Mouse (Mus musculus): ENCODE measurements around the gene Nadk. TPM values are rescaled to one million over a fixed set of nuclear protein-coding genes. Genes with fewer than 3 reads are reported as not detected.

The Nadk gene
- 80.8 and 92.1 TPM in 2 replicates for polyA plus RNA-seq (2012; rRNA removed)

GRCm38 (mm10) chr4:155561661-155562442, at the start of gene Nadk:
Gene Nadk (plus strand): TSS chr4:155562378.

GRCm38 (mm10) chr4:155601091-155601996, 39.2 kb downstream of the Nadk start, which contains the start of gene Slc35e2:
Gene Slc35e2 (plus strand): TSS chr4:155601416.

GRCm38 (mm10) chr4:155624338-155625291, 62.4 kb downstream of the Nadk start, which contains the start of gene Cdk11b:
Gene Cdk11b (plus strand): TSS chr4:155624854.

Other genes with a start within 250 kb of the Nadk start
- gene Prkcz, start 201.0 kb upstream of the Nadk start, polyA plus RNA-seq (2012; rRNA removed) = 58.1 and 62.0 TPM in 2 replicates
- 0.39 and 0.74 TPM in 2 replicates for gene Gabrd, start 164.3 kb upstream of the Nadk start, polyA plus RNA-seq (2012; rRNA removed)
- 5.6 and 6.5 TPM in 2 replicates for gene Cfap74, start 153.2 kb upstream of the Nadk start, polyA plus RNA-seq (2012; rRNA removed)
- gene Tmem52, start 93.3 kb upstream of the Nadk start, polyA plus RNA-seq (2012; rRNA removed) = 0.23 and 0.36 TPM in 2 replicates
- 708 and 773 TPM in 2 replicates for gene Gnb1, start 71.0 kb upstream of the Nadk start, polyA plus RNA-seq (2012; rRNA removed)
- 15.5 and 15.9 TPM in 2 replicates for gene Slc35e2, start 39.0 kb downstream of the Nadk start, polyA plus RNA-seq (2012; rRNA removed)
- gene Cdk11b, start 62.5 kb downstream of the Nadk start, polyA plus RNA-seq (2012; rRNA removed) = 56.1 and 63.3 TPM in 2 replicates
- not detected in 2 replicates for gene Gm10563, start 83.0 kb downstream of the Nadk start, polyA plus RNA-seq (2012; rRNA removed)
- 9.1 and 13.0 TPM in 2 replicates for gene Mmp23, start 91.0 kb downstream of the Nadk start, polyA plus RNA-seq (2012; rRNA removed)
- 91.5 and 97.1 TPM in 2 replicates for gene Mib2, start 106.8 kb downstream of the Nadk start, polyA plus RNA-seq (2012; rRNA removed)
- gene Fndc10, start 132.0 kb downstream of the Nadk start, polyA plus RNA-seq (2012; rRNA removed) = 22.4 and 26.6 TPM in 2 replicates
- gene Ssu72, start 142.4 kb downstream of the Nadk start, polyA plus RNA-seq (2012; rRNA removed) = 122 and 133 TPM in 2 replicates
- 26.3 and 28.4 TPM in 2 replicates for gene Tmem240, start 172.4 kb downstream of the Nadk start, polyA plus RNA-seq (2012; rRNA removed)
- gene Atad3a, start 198.7 kb downstream of the Nadk start, polyA plus RNA-seq (2012; rRNA removed) = 107 TPM in 2 replicates
- 18.5 and 19.0 TPM in 2 replicates for gene Vwa1, start 212.3 kb downstream of the Nadk start, polyA plus RNA-seq (2012; rRNA removed)
- gene Tmem88b, start 223.5 kb downstream of the Nadk start, polyA plus RNA-seq (2012; rRNA removed) = 0.98 and 1.3 TPM in 2 replicates
- gene Ankrd65, start 228.1 kb downstream of the Nadk start, polyA plus RNA-seq (2012; rRNA removed) = 0.06 TPM in 1 of 2 replicates, not detected in the other
- 121 and 130 TPM in 2 replicates for gene Mrpl20, start 240.5 kb downstream of the Nadk start, polyA plus RNA-seq (2012; rRNA removed)